Mouse (Mus musculus) bone marrow, adult 2 months (tissue): Measurements from ENCODE around the gene Krtap6-1. TPM values are rescaled to one million over a fixed set of nuclear protein-coding genes. Genes with fewer than 3 reads are reported as not detected.
"Not testable (repeated sequence)": the region's sequence is repeated elsewhere in the genome, so short reads cannot be mapped to it uniquely, and the experiment has no call there.

Experiments used
- H3K27ac ChIP-seq: fragments of 200-500 bp; 2 replicates; pipeline ENCODE4 v1.5.1; 2012; ENCODE audit warnings: low read depth, mild to moderate bottlenecking, control low read depth, inconsistent platforms, low read length; ENCODE audit not compliant: control insufficient read depth, poor library complexity, insufficient read depth
- H3K4me1 ChIP-seq: fragments of 200-500 bp; 2 replicates; pipeline ENCODE4 v1.6.1; 2011; ENCODE audit warnings: low read length; ENCODE audit not compliant: control insufficient read depth, insufficient read depth
- H3K4me3 ChIP-seq: fragments of 200-500 bp; replicated peaks from 2 replicates; pipeline ENCODE3; 2011; ENCODE audit warnings: mild to moderate bottlenecking, low read depth, low read length, control low read depth; ENCODE audit not compliant: control insufficient read depth
- CTCF ChIP-seq: fragments of 200-500 bp; IDR thresholded peaks from 2 replicates; pipeline ENCODE4 v1.5.1; 2011; ENCODE audit warnings: low read length, control low read depth; ENCODE audit not compliant: control insufficient read depth, insufficient read depth
- POLR2A ChIP-seq: fragments of 200-500 bp; IDR thresholded peaks from 2 replicates; pipeline ENCODE4 v1.6.1; 2011; ENCODE audit warnings: low read depth, mild to moderate bottlenecking, control low read depth, low read length, borderline replicate concordance; ENCODE audit not compliant: control insufficient read depth
- WGBS: fragments of 180-500 bp; shearing (Covaris S2); methylation state at CpG from one replicate; pipeline ENCODE4 v1.1.7; 2018; 5-methylcytosine and 5-hydroxymethylcytosine counted together
- polyA plus RNA-seq: library from polyadenylated mRNA; stranded (reverse); fragments of >200 nt; gene quantifications from 2 replicates; pipeline ENCODE4 v1.2.4, GENCODE M21; 2011; ENCODE audit warnings: low replicate concordance; ENCODE audit not compliant: missing spikeins, insufficient read depth, insufficient read length

Krtap6-1 gene
- not detected in 2 replicates for polyA plus RNA-seq

GRCm38 (mm10) chr16:89031399-89031798, at the start of gene Krtap6-1:
Gene Krtap6-1 (plus strand): TSS chr16:89031699.
- H3K4me3 ChIP-seq, H3K4me1 ChIP-seq, H3K27ac ChIP-seq: not testable (repeated sequence)
- 88% methylated on average over 3 of the region's 3 CpGs for WGBS

GRCm38 (mm10) chr16:89010659-89011058, 20.8 kb upstream of the Krtap6-1 start, which contains the start of gene Krtap22-2:
Gene Krtap22-2 (minus strand): TSS chr16:89010759.
- TF ChIP-seq POLR2A (no peak), CTCF (no peak)
- 77% methylated on average over 5 of the region's 5 CpGs for WGBS
- no peak within 1 kb of the TSS for H3K4me3 ChIP-seq
- no peak within 1 kb of the TSS for H3K27ac ChIP-seq
- no peaks in the 10 kb centered on the region for H3K4me1 ChIP-seq

- H3K27ac ChIP-seq: no peak overlapping the region
- 95% methylated on average over 3 of the region's 3 CpGs for WGBS
- no peak overlapping the region for H3K4me3 ChIP-seq
- H3K4me1 ChIP-seq: no peaks in the 10 kb centered on the region
- TF ChIP-seq CTCF: no peak
Measured at GRCm38 (mm10) chr16:89013973-89014372, 17.5 kb upstream of the Krtap6-1 start.

GRCm38 (mm10) chr16:89014984-89015383, 16.5 kb upstream of the Krtap6-1 start, which contains the start of gene Gm10229:
Gene Gm10229 (plus strand): TSS chr16:89015284.
- H3K4me1 ChIP-seq, H3K27ac ChIP-seq, H3K4me3 ChIP-seq: not testable (repeated sequence)
- 66% methylated on average over 3 of the region's 3 CpGs for WGBS

GRCm38 (mm10) chr16:89041372-89041771, 9.9 kb downstream of the Krtap6-1 start, which contains the start of gene Gm10228:
Gene Gm10228 (minus strand): TSS chr16:89041472.
- H3K4me1 ChIP-seq, H3K27ac ChIP-seq, H3K4me3 ChIP-seq: not testable (repeated sequence)
- 77% methylated on average over 2 of the region's 4 CpGs for WGBS

- Histone ChIP-seq H3K27ac (no peak within 1 kb of the TSS), H3K4me3 (no peak within 1 kb of the TSS), H3K4me1 (no peaks in the 10 kb centered on the region)
- WGBS: 67% methylated on average over 3 of the region's 3 CpGs
- TF ChIP-seq CTCF (no peak), POLR2A (no peak)
Measured at GRCm38 (mm10) chr16:89047783-89048182, 16.3 kb downstream of the Krtap6-1 start, which contains the start of gene Krtap6-5. Gene Krtap6-5 (minus strand): TSS chr16:89047883.

GRCm38 (mm10) chr16:89063902-89064301, 32.4 kb downstream of the Krtap6-1 start, which contains the start of gene 1110025L11Rik:
Gene 1110025L11Rik (minus strand): TSS chr16:89064002.
- H3K27ac ChIP-seq, H3K4me1 ChIP-seq, H3K4me3 ChIP-seq: not testable (repeated sequence)
- WGBS: no CpG with 5 or more reads among the region's 2 CpGs

GRCm38 (mm10) chr16:89071041-89071440, 39.5 kb downstream of the Krtap6-1 start:
- not testable (repeated sequence) for H3K4me1 ChIP-seq, H3K27ac ChIP-seq, H3K4me3 ChIP-seq
- WGBS: 62% methylated on average over 2 of the region's 2 CpGs

Other genes with a start within 250 kb of the Krtap6-1 start
- gene Gm20741, start 219.5 kb upstream of the Krtap6-1 start, polyA plus RNA-seq: not detected in 2 replicates
- not detected in 2 replicates for gene Krtap15, start 211.5 kb upstream of the Krtap6-1 start, polyA plus RNA-seq
- gene Krtap14, start 205.6 kb upstream of the Krtap6-1 start, polyA plus RNA-seq: not detected in 2 replicates
- gene Krtap19-1, start 162.3 kb upstream of the Krtap6-1 start, polyA plus RNA-seq: not detected in 2 replicates
- not detected in 2 replicates for gene Krtap19-2, start 157.4 kb upstream of the Krtap6-1 start, polyA plus RNA-seq
- not detected in 2 replicates for gene Krtap19-3, start 153.7 kb upstream of the Krtap6-1 start, polyA plus RNA-seq
- gene Krtap19-4, start 146.6 kb upstream of the Krtap6-1 start, polyA plus RNA-seq: not detected in 2 replicates
- gene Krtap19-5, start 135.2 kb upstream of the Krtap6-1 start, polyA plus RNA-seq: not detected in 2 replicates
- gene Krtap19-9b, start 99.4 kb upstream of the Krtap6-1 start, polyA plus RNA-seq: not detected in 2 replicates
- gene Krtap16-3, start 68.8 kb upstream of the Krtap6-1 start, polyA plus RNA-seq: not detected in 2 replicates
- gene Krtap22-2, start 20.9 kb upstream of the Krtap6-1 start, polyA plus RNA-seq: not detected in 2 replicates
- not detected in 2 replicates for gene Gm10229, start 16.4 kb upstream of the Krtap6-1 start, polyA plus RNA-seq
- gene Gm10228, start 9.8 kb downstream of the Krtap6-1 start, polyA plus RNA-seq: not detected in 2 replicates
- gene Krtap6-5, start 16.2 kb downstream of the Krtap6-1 start, polyA plus RNA-seq: not detected in 2 replicates
- not detected in 2 replicates for gene 1110025L11Rik, start 32.3 kb downstream of the Krtap6-1 start, polyA plus RNA-seq
- gene Krtap6-3, start 52.3 kb downstream of the Krtap6-1 start, polyA plus RNA-seq: not detected in 2 replicates
- gene Gm6358, start 109.2 kb downstream of the Krtap6-1 start, polyA plus RNA-seq: not detected in 2 replicates
- not detected in 2 replicates for gene Gm10061, start 119.4 kb downstream of the Krtap6-1 start, polyA plus RNA-seq
- gene Gm9789, start 126.3 kb downstream of the Krtap6-1 start, polyA plus RNA-seq: not detected in 2 replicates
- gene Gm7735, start 137.8 kb downstream of the Krtap6-1 start, polyA plus RNA-seq: not detected in 2 replicates
- gene 1110057P08Rik, start 143.0 kb downstream of the Krtap6-1 start, polyA plus RNA-seq: not detected in 2 replicates
- gene Krtap20-2, start 174.2 kb downstream of the Krtap6-1 start, polyA plus RNA-seq: not detected in 2 replicates